Mouse (Mus musculus) granulocyte monocyte progenitor cell, adult 5-6 weeks (primary cell): Measurements from ENCODE around the gene Nav1. TPM values are rescaled to one million over a fixed set of nuclear protein-coding genes. Genes with fewer than 3 reads are reported as not detected.

Experiments
- ATAC-seq: replicated peaks from 2 replicates; pipeline ENCODE4 v1.8.0; 2016; ENCODE audit warnings: mild to moderate bottlenecking, moderate TSS enrichment, inconsistent platforms; ENCODE audit not compliant: poor library complexity, severe bottlenecking
- total RNA-seq, 2 experiments: library from RNA; stranded (forward) in 1 of 2; stranded (reverse) in 1 of 2; fragments of 200-712, 200-1000 nt in 1 of 2; fragments of >200 nt in 1 of 2; fragmentation: Nextera tagmentation in 1 of 2; gene quantifications; 2 replicates each; pipeline ENCODE4 v1.2.3; 2014 to 2017

The Nav1 gene
- 16.3 and 19.8 TPM in 2 replicates for total RNA-seq (2014; fragmentation: Nextera tagmentation)
- total RNA-seq (2017), result 2.9 and 3.6 TPM in 2 replicates

DNA sequence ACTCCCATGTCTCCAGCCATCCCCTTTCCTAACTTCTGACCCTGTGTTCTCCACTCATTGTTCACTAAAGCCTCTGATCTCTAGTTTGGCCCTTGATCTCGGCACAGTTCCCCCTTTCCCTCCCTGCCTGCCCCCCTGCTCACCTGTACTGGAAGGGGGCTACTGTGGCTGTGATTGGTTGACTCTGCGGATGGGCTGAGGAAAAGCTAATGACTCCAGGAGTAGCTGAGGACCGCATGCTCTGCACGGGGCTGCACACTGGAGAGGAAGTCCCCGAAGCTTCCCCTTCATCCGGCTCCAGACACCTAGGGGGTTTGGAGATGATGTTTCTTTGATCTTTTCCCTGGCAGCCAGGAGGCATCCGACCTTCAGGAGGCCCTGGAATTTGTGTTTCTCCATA, at the start of gene Nav1:
Nav1 (minus strand) TSS at position 277 of the 400 bp plus-strand sequence.
- ATAC-seq, result no peak

DNA sequence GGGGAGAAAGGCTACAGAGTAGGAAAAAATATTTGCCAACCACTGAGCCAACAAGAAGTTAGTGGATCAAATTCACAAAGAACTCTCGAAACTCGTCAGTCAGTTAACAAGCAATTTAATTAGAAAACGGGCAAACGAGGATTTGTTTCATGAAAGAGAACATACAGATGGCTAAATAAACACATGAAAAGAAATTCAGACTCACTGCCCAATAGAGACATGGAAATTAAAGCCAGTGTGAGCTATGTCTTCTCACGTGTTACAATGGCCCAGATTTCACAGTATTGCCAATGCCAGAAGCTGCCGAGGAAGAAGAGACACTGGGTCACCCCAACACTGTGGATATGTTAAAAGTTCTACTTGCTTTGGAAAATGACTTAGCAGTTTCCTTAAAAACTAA, 46.8 kb upstream of the Nav1 start:
- ATAC-seq, result no peak

DNA sequence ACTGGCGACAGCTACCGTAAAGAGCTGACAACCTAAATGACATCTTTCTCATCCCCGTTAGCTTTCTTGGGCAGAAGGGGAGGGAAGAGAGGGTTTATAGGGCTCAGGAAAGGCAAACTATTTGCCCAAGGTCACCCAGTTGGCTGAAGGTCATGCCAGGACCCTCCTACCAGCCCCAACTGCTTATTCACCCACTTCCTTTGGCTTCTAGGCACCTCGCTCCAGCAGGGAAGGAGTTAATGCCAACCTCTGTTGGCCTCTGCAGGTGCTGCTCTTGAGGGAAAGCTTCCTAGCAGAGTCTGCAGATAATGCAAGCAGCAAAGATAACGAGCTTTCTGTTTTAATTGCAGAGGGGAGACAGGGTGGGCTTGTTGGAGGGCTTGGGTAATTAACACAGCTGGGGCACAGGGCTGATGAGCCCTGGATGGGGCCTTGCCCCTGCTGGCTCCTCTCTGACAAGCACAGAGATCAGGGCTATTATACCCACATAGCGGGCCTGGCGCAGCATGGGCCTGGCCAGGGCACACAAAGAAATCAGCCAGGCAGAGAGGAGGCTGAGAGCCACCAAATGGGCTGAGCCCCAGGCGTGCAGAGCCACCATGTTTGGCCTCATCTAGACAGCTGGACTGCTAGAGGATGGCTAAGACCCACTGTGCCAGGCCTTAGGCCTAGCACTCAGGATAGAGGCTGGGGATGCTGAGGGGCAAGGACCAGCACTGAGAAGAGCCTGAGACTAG, 38.5 kb upstream of the Nav1 start:
- no peak for ATAC-seq

DNA sequence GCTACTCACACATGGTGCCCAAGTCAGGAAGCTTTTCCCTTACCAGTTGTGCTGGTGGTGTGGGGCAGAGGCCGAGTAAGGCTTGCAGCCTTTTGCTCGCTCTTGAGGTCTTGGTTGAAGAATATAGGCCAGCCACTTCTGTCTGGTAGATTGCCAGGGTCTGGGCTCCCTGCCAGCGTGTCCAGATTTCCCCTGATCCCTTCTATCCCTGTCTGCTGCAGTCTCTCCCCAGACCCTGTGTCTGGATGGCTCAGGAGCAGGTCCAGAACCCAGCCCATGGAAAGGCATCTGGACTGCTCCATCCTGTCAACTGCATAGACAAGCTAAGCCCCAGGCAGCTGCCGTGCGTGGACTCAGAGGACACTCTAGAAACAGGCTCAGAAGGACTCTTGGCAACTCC, 37.0 kb upstream of the Nav1 start:
- ATAC-seq, result no peak

DNA sequence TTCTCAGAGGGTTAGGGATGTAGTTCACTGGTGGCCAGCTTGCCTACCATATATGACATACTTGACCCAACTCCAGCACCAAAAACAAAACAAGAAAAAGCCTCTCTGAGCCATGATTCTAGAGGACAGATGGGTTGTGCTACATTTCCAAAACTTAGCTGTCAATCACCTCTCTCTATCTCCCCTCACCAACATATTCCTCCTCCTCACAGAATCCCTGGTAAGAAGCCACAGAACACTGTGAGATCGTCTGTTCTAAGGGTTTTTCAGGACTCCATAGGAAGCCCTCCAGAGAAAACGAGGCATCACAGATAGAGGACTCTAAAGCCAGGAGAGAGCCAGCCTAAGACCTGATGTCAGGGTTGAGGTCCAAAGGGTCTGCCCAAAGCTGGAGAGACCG, 36.6 kb upstream of the Nav1 start:
- ATAC-seq, result no peak

DNA sequence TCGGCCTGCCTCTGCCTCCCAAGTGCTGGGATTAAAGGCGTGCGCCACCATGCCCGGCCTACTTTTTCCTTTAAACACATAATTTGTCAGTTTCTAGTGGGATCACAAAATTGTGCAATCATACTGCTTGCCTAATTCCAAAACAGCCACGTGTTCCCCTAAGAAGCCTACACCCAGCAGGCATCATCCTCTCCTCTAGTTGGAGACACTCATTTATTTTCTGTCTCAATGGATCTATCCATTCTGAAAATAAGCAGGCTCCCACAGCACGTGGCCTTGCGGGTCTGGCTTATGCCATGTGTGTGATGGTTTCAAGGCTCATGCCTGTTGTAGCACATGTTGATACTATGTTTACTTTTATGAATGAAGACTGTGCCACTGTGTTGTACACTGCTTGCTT, 32.8 kb upstream of the Nav1 start:
- ATAC-seq, result peak; percentile 72

DNA sequence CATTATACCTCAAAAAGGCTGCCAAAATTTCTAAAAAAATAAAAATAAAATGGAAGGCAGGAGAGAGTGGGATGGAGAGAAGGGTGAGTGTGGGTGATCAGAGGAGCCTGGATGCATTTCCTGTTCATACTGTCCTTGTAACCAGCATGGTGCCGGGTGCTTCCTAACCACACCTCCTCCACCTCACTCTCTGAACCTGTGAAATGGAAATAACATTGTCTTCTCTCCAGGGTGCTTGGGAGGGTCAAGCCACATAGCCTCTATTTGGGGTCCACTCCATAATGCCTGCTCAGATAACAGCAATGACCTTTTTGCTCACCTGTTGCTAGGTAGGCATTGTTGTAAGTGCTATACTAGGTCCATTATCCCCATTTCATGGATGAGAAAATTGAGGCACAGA, 32.0 kb upstream of the Nav1 start:
- ATAC-seq, result no peak

DNA sequence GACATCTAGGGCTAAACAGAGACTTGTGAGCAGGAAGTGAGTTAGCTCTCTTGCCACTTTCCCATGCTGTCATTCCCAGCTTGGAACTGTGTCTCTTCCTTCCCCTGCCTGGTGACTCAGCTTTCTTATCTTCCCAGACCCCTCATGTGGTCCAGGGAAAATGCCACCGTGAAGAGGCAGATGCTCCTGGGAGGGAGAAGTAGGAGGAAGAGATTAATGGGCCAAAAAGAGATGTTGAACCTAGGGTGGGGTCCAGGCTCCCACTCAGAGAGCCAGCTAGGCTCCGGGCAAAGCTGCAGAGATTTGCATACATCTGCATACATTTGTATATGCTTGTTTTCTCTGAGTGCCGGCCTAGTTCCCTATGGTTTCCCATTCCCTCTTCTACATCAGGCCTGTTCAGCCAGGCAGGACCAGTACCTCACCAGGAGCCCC, 30.5 kb upstream of the Nav1 start:
- no peak for ATAC-seq

DNA sequence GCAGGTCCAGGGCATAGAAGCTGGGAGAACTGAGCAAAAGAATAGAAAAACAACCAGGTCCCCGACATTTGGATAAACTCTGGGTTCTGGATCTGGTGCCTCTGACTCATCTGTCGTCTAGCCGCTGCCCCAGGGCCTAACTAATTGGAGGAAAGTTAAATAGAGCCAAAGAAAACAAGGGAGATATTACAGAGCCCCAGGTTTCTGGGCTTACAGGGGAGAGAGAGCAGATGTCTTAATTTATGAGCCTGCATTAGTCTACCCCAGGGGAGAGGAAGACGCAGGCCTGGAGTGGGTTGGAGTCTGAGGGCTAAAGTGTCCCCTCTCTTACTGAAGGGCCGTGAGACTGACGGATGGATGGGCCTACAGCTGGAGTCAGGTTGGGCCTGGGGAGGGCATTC, 29.0 kb upstream of the Nav1 start:
- ATAC-seq, result no peak

DNA sequence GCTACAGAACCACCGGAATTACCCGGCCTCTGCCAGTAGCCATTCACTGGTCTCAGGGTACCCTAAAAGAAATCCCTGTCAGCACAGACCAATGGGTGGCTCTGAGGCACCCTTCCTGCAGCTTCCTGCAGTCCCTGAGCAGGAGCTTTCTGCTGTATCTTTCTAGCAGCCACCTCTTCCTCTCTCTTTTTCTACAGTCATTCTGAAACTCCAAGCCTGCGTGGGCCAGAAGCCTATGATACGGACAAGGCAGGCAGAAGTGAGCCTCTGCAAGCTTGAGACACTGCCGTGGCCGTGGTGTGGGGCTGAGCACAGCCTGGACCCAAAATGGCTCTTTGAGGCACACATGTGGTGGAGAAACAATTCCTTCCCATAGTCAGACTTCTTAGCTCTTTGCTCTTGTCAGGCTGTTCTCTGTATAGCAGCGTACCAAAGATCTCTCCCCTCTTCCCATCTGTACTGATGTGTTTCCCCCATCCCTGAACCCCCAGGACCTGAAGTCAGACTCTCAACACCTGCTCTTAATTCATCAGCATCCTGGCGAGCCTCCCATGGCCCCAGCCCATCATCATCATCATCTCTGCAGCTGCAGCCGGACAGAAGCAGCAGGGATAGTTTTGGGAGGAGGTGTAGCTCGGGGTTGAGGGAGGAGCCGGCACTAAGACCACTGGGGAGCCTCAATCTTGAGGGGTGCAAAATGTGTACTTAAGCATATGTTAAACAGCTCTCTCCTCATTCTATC, 28.4 kb upstream of the Nav1 start:
- ATAC-seq, result no peak

DNA sequence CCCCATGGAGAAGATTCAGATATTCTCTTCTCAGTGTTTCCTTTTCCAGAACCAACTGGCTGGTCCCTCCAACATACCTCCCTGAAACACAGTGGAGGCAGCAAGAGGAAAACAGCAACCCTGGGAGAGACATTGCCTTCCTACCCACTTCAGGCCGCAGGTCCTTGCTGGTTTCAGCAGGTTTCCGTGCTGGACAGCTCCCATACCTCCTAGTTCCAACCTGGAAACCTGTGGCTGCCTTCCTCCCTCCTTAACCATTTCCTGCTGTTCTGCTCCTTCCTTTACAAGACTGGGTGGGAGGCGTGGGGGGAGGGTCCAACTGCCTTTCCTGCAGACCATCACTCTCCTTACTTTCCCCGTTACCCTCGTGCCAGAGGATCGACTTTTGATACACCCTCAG, 27.7 kb upstream of the Nav1 start:
- ATAC-seq, result no peak

DNA sequence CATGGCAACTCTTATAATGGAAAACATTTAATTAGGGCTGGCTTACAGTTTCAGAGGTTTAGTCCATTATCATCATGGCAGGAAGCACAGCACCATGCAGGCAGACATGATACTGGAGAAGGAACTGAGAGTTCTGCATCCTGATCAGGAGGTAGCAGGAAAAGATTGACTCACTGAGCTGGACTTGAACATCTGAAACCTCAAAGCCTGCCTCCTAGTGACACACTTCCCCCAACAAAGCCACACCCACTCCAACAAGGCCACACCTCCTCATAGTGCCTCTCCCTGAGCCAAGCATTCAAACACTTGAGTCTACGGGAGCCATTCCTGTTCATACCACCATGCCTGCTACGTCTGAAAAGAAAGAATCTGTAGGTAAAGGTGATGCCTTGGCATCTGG, 26.8 kb upstream of the Nav1 start:
- ATAC-seq, result peak; percentile 57

DNA sequence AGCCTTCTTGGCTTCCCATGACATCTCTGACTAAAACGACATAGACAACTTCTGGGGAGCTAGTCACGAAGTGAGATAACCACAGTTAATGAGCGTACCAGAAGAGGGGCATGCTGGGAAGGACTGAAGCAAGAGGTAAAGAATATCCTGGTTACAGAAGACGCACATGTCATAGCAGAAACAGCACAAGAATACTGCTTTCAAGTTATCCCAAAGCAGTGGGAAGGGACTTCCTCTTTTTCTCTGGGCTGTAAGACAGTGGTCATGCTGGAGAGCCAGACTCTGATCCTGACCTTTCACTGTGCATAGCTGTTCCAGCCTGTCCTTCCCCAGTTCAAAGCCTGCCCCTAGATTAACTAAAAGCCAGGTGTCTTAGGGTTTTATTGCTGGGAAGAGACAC, 26.4 kb upstream of the Nav1 start:
- peak; percentile 52 for ATAC-seq

DNA sequence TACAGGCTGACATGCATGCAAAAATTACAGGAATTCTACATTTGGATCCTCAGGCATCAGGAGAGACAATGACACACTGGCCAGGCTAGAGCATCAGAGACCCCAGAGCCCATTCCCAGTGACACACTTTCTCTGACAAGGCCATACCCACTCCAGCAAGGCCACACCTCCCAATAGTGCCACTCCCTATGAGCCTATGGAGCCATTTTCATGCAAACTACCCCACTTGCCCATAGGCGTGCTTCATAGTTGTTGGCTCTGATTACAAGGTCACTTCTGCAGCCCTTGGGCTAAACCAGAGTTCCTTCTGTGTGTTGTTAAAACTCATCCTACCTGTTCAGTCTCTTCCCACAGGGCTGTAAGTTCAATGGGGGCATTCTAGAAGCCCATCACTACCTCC, 25.1 kb upstream of the Nav1 start:
- ATAC-seq, result no peak

DNA sequence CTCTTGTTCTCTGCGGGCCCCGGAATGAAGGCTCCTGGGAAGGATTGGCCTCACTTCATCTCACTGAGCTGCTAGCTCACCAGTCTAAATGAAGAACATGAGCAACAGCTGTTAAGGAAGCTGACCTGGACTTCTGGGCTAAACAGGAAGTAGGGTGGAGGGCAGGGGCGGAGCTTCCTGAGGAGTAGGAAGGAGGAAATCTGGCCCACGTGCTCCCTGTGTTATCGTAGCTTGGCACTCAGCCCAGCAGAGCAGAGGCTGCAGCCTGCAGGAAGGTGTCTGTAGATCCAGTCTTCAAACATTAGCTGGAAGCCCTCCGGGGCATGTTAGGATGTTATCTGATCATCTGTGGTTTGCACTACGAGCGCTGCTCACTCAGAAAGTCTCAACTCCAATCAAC, 24.4 kb upstream of the Nav1 start:
- ATAC-seq, result peak; percentile 84

DNA sequence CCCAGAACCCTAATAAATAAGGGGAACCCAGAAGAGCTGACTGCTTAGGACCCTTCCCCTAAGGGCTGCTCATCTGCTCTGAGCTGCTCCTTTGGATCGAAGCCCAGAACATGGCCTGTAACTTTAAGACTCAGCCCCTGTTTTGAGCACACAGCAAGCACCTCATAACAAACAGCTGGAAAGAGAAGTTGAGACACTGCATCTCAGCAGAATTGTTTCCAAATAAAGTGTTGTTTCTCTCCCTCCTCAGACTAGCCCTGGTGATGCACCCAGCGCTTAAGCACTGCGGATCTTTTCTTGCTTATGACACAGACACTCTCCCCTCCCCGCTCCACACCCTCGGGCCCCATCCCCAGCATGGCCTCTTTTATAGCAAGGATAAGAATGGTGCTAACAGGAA, 22.8 kb upstream of the Nav1 start:
- ATAC-seq, result no peak

DNA sequence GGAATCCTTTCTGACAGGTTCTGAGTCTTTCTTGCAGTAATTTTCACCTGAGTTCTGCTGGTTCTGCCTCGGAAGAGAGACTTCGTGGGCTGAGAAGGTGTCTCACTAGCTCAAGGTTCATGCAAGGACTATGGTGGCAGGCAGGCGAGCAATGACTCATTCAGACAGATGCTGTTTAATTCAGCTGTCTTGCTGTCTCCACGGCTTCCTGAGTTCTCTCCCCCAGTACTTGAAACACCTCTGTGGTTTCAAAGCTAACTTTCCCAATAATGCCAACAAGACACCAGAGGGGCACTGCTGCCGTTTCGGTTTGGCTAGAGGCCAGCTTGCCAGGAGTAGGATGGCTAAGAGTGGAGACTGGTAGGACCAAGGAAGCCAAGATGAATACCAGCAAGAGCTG, 19.1 kb upstream of the Nav1 start:
- 0 out of 2 replicates have a peak, but pooled peaks have one; percentile 2 for ATAC-seq

DNA sequence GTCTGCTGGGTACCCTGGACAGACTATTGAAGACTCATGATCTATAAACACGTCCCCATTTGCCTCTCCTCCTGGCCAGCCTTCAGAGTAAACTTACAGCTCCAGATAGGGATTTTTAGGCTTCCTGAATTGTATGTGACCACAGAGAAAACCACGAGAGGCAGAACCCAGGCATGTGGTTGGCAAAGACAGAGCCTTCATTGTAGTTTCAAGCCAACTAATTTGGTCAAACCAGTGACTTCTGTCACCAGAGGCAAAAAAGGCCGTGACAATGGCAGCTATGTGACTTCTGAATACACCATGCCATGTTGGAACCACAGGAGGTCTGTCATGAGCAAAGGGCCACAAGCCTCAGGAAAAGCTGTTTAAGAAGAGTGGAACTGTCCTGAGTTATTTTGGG, 18.6 kb upstream of the Nav1 start:
- ATAC-seq, result no peak

DNA sequence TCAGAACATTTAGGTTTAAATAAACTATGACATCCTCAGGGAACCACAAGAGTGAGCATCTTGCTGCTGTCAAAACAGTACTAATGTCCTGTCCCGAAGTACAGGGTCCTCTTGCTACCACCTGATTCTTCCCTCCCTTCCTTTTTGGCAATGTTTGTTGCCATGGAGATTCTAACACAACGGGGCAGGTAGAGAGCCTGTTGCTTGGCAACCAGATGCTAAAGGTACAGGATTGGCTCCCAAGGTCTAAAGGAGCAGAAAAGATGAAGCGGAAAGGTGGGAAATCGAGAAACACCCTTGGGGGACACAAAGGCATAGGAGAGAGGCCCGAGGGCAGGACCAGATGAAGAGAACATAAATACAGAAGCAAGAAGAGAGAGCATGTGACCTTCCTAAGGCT, 17.6 kb upstream of the Nav1 start:
- no peak for ATAC-seq

DNA sequence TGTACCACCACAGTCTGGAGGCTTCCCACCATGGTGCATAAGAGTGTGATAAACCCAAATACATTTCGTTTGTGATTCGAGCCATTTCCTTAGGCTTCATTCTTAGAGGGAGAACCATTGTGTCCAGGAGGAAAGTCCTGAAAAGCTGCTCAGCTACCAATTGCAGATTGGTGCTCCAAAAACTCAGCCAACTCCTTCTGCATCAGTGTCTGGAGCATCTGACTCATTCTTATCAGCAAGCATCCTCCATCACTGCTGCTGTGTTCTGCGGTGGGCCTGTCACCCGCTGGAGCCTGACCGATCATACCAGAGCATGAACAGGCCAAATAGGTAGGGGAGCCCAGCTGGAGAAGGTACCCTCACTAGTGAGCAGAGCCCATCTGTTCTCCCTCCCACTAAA, 16.0 kb upstream of the Nav1 start:
- ATAC-seq, result no peak

DNA sequence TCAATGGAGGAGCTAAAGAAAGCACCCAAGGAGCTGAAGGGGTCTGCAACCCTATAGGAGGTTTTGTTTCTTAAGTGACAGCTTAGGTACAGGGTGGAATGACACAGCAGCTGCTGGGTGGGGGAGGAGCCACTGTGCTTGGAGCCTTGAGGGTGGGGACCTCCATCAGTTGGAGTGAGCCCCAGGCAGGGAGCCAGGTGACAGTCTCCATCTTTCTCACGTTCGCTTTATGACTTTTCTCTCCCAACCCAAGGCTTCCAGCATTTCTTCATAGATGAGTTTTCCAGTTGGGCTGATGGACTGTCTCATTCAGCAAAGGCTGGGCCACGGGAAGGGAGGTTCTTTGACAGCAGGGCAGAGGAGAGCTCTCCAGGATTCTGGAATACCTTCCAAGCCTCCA, 14.2 kb upstream of the Nav1 start:
- no peak for ATAC-seq

DNA sequence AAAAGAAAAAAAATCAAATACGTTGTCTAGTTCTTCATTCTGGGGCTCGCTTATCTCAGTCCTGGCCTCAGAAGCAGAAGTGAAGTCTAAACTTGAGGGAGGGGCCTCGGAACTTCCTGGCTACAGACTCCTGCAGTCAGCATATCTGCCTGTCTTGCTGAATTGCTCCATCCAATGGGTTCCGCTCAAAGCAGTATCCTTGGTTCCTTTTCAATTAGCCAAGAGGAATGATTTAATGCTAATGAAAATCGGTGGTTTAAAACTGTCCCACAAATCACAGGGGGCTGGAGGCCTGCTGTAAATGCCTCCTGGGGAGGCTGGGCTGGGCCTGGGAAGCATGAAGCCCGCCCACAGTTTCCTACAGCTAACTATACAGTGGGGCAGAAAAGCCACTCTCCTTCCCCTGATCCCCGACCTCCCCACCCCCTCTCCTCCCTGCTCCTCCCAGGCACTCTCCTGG, 12.9 kb upstream of the Nav1 start:
- peak; percentile 95 for ATAC-seq
